Mouse (Mus musculus) lung, adult 18-20 months (tissue): ENCODE results near the gene Idh2.
"Not testable (repeated sequence)": the region's sequence is repeated elsewhere in the genome, so short reads cannot be mapped to it uniquely, and the experiment has no call there.

Experiments
- DNase-seq, 2 experiments: peaks; one replicate each; pipeline ENCODE4 v3.0.0; 2022; ENCODE audit warnings: mixed read lengths in 2 of 2

Gene Idh2

DNA sequence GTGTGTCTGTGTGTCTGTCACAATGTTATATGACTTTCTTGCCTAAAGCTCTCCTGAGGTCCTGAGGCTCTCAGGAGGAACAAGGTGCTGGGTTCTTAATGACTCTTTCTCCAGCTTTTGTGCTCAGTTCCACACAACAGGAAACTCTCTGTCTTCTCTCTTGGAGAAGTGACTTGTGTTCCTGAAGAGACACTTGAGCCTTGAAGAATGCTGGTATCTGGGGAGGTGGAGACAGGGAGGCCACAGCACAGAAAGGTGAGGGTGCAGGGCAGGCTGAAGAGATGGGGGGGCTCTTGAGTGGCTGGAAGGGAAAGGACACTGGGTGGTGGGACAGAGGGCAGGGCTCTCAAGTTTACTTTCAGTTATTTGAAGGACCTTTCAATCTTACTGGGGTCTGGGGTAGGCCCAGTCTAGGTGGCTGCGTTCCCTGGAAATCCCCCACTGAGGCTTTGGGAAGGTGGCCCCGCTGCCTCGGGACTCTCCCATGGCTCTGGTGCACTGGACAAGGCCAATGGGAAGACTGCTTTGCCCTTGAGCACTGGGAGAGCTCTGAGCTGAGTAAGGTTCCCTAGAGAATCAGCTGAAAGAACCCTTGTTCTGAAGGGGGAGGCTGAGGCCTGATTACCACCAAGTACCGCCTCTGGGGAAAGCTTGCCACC is 56.7 kb downstream of the Idh2 start:
- peak; percentile 48 to 73 for DNase-seq

DNA sequence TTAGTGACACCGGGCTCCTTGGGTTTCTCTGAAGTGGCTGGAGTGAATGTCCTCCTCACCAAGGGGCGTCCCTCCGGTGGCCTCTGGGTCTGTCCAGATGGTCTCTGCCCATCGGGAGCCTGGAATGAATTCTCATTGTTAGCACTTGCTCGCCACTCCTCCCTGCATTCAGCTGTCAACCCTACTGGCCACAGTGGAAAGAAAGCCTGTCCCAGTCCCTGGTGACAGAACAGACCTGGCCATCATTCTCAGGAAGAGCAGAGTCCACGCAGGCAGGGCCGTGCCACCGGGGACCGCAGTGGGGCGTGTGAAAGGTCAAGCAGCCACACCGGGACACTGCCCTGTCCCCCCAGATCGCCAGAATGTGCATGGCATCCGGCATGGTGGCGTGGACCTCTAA is 57.4 kb downstream of the Idh2 start:
- DNase-seq: no peak

DNA sequence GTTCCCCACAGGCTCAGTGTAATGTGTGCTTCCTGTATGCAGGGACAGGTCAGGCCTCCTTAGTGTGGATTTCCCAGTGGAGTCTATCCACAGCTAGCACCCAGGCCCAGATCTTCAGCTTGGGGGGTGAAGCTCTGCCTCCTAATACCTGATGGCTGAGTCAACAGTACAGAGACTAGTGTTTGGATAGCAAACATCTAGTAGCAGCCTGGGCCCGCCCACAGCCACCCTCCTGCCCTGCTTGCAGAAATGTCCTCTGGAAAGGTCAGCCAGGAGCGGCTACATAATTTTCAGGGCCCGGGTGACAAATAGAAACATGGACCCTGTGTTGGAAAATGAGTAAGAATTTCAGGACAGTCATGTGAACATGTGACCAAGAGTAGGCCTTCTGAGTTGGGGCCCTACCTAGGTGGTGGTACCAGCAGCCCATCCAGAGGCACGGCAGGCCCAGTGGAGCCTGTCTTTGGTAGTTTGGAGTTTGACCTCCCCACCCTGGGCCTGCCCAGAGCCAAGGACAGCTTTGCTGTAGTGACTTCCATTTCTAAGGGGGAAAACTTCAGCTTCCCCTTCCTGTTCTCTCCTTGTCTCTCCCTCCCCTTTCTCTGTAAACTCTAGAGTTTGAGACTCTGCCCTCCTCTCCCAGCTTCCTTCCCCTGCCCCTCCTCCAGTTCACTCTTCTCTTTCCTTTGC is 58.0 kb downstream of the Idh2 start:
- DNase-seq: peak; percentile 87 to 90

DNA sequence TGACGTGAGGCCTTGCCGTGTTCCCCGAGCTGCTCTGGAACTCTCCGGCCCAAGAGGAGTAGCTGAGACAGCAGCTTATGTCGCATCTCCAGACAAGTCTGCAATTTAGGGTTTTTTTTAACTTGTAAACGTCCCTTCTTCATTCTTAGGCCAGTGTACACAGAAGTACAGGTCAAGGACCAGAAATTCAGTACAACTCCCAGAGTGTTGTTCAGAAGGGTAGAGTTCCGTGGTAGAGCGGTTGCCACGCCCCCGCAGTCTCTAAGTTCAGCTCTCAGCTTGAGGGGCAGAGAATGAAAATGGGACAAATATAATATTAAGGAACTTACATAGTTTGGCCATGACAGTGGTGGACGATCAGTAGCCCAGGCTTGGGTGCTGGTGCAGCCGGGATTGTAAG is 59.4 kb downstream of the Idh2 start:
- no peak for DNase-seq

DNA sequence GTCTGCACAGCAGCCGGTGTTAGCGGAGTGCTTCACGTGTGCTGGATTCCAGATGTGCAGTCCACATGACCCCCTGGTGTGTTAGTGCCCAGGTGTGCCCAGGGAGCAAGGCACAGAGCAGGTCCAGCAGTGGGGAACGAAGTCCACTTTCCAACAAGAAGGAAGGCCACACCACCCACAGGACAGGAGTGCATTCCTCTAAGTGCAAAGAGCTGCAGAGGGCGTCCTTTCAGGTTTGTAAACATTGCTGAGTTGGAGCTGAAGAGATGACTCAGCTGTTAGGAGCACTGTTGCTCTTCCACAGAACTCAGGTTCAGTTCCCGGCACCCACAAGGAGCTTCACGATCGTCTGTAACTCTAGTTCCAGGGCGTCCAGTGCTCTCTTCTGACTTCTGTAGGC is 62.0 kb downstream of the Idh2 start:
- DNase-seq: no peak

DNA sequence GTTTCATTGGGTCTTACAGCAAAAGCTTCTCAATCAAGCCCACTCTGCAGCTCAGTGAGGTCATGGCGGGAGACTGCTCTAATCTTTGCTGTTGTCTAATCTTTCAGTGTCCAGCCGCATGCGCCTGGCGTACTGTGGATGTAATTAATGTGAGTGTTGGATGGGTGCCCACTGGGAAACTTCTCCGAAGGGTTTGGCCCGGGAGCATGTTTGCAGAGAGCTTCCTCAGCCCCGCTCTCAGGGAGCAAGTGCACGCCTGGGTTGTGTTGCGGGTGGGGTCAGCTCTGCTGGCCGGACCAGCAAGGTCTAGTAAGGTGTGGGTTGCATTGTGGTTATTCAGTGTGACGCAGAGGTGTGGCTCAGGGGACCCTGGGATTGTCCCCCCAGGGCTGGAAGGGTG is 62.9 kb downstream of the Idh2 start:
- DNase-seq: peak; percentile 79 to 84

DNA sequence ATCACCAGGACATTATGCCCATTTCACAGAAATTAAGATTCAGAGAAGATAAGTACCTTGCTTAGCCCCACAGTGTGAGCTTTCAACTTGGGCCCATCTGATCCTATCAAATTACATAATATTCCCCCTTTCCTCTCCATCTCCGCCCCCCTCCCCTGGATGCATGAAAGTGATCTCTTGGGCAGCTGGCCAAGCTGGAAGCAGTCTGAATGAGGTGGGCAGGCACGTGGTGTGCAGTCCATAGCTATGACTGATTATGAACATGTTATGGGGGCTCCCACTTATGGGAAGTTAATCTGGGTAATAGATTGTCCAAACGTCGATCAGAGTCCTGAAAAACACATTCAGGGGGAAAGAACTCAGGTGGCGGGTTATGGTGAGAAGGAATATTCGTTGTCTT is 63.4 kb downstream of the Idh2 start:
- DNase-seq: no peak

DNA sequence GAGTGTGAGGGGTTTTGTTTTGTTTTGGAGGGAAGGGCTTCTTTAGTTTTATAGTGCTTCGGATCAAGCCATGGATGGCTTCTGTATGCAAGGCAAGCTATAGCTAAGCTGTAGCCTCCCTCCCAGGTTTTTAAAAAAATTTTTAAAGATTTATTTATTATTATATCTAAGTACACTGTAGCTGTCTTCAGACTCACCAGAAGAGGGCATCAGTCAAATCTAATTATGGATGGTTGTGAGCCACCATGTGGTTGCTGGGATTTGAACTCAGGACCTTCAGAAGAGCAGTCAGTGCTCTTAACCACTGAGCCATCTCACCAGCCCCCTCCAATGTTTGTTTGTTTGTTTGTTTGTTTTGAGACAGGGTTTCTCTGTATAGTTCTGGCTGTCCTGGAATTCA is 64.8 kb downstream of the Idh2 start:
- not testable (repeated sequence) for DNase-seq

DNA sequence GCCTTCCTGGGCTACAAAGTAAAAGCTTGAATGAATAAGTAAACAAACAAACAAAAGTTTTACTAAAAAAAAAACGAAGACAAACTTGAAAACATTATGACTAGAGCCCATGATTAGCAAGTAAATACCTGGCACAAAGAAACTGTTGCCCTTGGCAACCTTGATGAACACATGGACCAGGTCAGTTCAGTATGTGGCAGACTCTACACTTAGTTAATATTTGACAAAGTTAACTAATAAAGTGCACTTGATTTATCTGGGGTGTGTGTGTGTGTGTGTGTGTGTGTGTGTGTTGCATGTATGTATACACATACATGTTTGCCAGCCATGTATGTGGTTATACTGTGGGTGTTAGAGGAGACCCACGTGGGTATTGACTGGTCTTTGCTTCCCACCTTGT is 65.4 kb downstream of the Idh2 start:
- no peak for DNase-seq

DNA sequence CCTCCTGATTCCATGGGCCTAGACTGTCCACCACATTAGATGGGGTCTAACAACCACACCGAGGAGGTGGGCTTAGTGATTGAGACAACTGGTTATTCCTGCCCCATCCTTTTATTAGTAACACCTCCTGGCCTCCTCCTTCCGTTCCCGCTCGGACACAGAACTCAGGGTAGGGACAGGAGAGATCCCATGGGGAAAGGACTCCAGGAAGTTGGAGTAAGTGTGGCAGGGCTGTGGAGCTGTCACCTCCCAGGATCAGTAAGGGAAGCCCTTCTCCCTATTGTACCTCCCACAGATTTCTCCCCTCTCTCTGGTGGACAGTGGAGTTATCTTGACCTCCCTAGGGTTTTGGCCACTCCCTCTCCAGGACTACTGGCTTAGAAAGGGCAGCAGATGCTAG is 68.2 kb downstream of the Idh2 start:
- DNase-seq: no peak
